Mouse (Mus musculus): Measurements from ENCODE around the gene Usp15. TPM values are rescaled to one million over a fixed set of nuclear protein-coding genes. Genes with fewer than 3 reads are reported as not detected.

The Usp15 gene
- polyA plus RNA-seq, 2 experiments = 42.7 to 73.0 TPM

GRCm38 (mm10) chr10:123147180-123147579, 49.6 kb downstream of the Usp15 start:
- Histone ChIP-seq H3K4me1 (ENCODE audit: control insufficient read depth, insufficient read depth, low read length) (peaks cover 4% of the 10 kb centered on the region; the same call in 1 of the 2 replicates), H3K36me3 (ENCODE audit: control insufficient read depth, insufficient read depth, low read length) (peaks cover 21% of the 10 kb centered on the region), H3K4me2 (replicated peaks; ENCODE audit: low read depth, low read length, severe bottlenecking) (no peak overlapping the region), H3K4me3 (replicated peaks; ENCODE audit: low read length) (no peak overlapping the region), H3K9ac (ENCODE audit: low read depth, low read length, severe bottlenecking) (no peak overlapping the region), H3K27ac (replicated peaks; ENCODE audit: low read depth, low read length) (no peak overlapping the region), H3K9me3 (ENCODE audit: control insufficient read depth, low read length) (no peaks in the 10 kb centered on the region), H3K27me3 (ENCODE audit: control insufficient read depth, insufficient read depth, low read length) (no peaks in the 10 kb centered on the region)
- peak; percentile 61 for DNase-seq (ENCODE audit: low spot score)
- TF ChIP-seq POLR2A (IDR thresholded peaks at IDR 0.05; ENCODE audit: borderline replicate concordance, extremely low read depth, insufficient read depth, insufficient read length) = no peak
- peak; percentile 89 for ATAC-seq (ENCODE audit: low FRiP score, low read depth)
- 48% methylated on average over 6 of the region's 6 CpGs for WGBS

- Histone ChIP-seq H3K4me1 (ENCODE audit: control insufficient read depth, insufficient read depth, low read length) (peaks cover 4% of the 10 kb centered on the region; the same call in 1 of the 2 replicates), H3K4me3 (replicated peaks; ENCODE audit: low read length) (no peak overlapping the region), H3K9me3 (ENCODE audit: control insufficient read depth, low read length) (no peaks in the 10 kb centered on the region), H3K4me2 (replicated peaks; ENCODE audit: low read depth, low read length, severe bottlenecking) (no peak overlapping the region), H3K36me3 (ENCODE audit: control insufficient read depth, insufficient read depth, low read length) (peaks cover 20% of the 10 kb centered on the region), H3K27me3 (ENCODE audit: control insufficient read depth, insufficient read depth, low read length) (no peaks in the 10 kb centered on the region), H3K9ac (ENCODE audit: low read depth, low read length, severe bottlenecking) (no peak overlapping the region), H3K27ac (replicated peaks; ENCODE audit: low read depth, low read length) (no peak overlapping the region)
- 77% methylated on average over 2 of the region's 2 CpGs for WGBS
- no peak for DNase-seq (ENCODE audit: low spot score)
- no peak for TF ChIP-seq POLR2A (IDR thresholded peaks at IDR 0.05; ENCODE audit: borderline replicate concordance, extremely low read depth, insufficient read depth, insufficient read length)
- no peak for ATAC-seq (ENCODE audit: low FRiP score, low read depth)
These were observed 50.4 kb downstream of the Usp15 start for GRCm38 (mm10) chr10:123146349-123146748.

- no peak for TF ChIP-seq POLR2A (IDR thresholded peaks at IDR 0.05; ENCODE audit: borderline replicate concordance, extremely low read depth, insufficient read depth, insufficient read length)
- peaks cover 28% of the 10 kb centered on the region for H3K36me3 ChIP-seq (ENCODE audit: control insufficient read depth, insufficient read depth, low read length)
- no peak overlapping the region for H3K27ac ChIP-seq (replicated peaks; ENCODE audit: low read depth, low read length)
These were observed 52.5 kb downstream of the Usp15 start for GRCm38 (mm10) chr10:123144256-123144655.

GRCm38 (mm10) chr10:123142395-123143050, 54.3 kb downstream of the Usp15 start:
- no peak overlapping the region for H3K9ac ChIP-seq (ENCODE audit: low read depth, low read length, severe bottlenecking)
- no peaks in the 10 kb centered on the region for H3K27me3 ChIP-seq (ENCODE audit: control insufficient read depth, insufficient read depth, low read length)
- no peak overlapping the region for H3K4me2 ChIP-seq (replicated peaks; ENCODE audit: low read depth, low read length, severe bottlenecking)
- no peaks in the 10 kb centered on the region for H3K4me1 ChIP-seq (ENCODE audit: control insufficient read depth, insufficient read depth, low read length)
- H3K27ac ChIP-seq (replicated peaks; ENCODE audit: low read depth, low read length) = no peak overlapping the region
- WGBS = 94% methylated on average over 5 of the region's 5 CpGs
- H3K4me3 ChIP-seq (replicated peaks; ENCODE audit: low read length) = no peak overlapping the region
- no peaks in the 10 kb centered on the region for H3K9me3 ChIP-seq (ENCODE audit: control insufficient read depth, low read length)
- no peak for TF ChIP-seq POLR2A (IDR thresholded peaks at IDR 0.05; ENCODE audit: borderline replicate concordance, extremely low read depth, insufficient read depth, insufficient read length)
- no peak for ATAC-seq (ENCODE audit: low FRiP score, low read depth)
- peaks cover 28% of the 10 kb centered on the region for H3K36me3 ChIP-seq (ENCODE audit: control insufficient read depth, insufficient read depth, low read length)
- no peak for DNase-seq (ENCODE audit: low spot score)

More at GRCm38 (mm10) chr10:123144256-123144655, 52.5 kb downstream of the Usp15 start:
- Histone ChIP-seq H3K4me1 (ENCODE audit: control insufficient read depth, insufficient read depth, low read length) (peaks cover 4% of the 10 kb centered on the region; the same call in 1 of the 2 replicates), H3K4me3 (replicated peaks; ENCODE audit: low read length) (no peak overlapping the region), H3K27me3 (ENCODE audit: control insufficient read depth, insufficient read depth, low read length) (no peaks in the 10 kb centered on the region), H3K9me3 (ENCODE audit: control insufficient read depth, low read length) (no peaks in the 10 kb centered on the region), H3K9ac (ENCODE audit: low read depth, low read length, severe bottlenecking) (no peak overlapping the region), H3K4me2 (replicated peaks; ENCODE audit: low read depth, low read length, severe bottlenecking) (no peak overlapping the region)
- DNase-seq (ENCODE audit: low spot score) (no peak), ATAC-seq (ENCODE audit: low FRiP score, low read depth) (no peak)
- WGBS = 92% methylated on average over 8 of the region's 8 CpGs

- 68% methylated on average over 10 of the region's 10 CpGs for WGBS
- H3K4me2 ChIP-seq (replicated peaks; ENCODE audit: low read depth, low read length, severe bottlenecking) = no peak overlapping the region
- DNase-seq (ENCODE audit: low spot score) = no peak
- peaks cover 3% of the 10 kb centered on the region; the same call in 1 of the 2 replicates for H3K4me1 ChIP-seq (ENCODE audit: control insufficient read depth, insufficient read depth, low read length)
- no peak for TF ChIP-seq POLR2A (IDR thresholded peaks at IDR 0.05; ENCODE audit: borderline replicate concordance, extremely low read depth, insufficient read depth, insufficient read length)
- peaks cover 26% of the 10 kb centered on the region for H3K36me3 ChIP-seq (ENCODE audit: control insufficient read depth, insufficient read depth, low read length)
- no peaks in the 10 kb centered on the region for H3K27me3 ChIP-seq (ENCODE audit: control insufficient read depth, insufficient read depth, low read length)
- H3K9ac ChIP-seq (ENCODE audit: low read depth, low read length, severe bottlenecking) = no peak overlapping the region
- no peaks in the 10 kb centered on the region for H3K9me3 ChIP-seq (ENCODE audit: control insufficient read depth, low read length)
- no peak for ATAC-seq (ENCODE audit: low FRiP score, low read depth)
- no peak overlapping the region for H3K27ac ChIP-seq (replicated peaks; ENCODE audit: low read depth, low read length)
- H3K4me3 ChIP-seq (replicated peaks; ENCODE audit: low read length) = no peak overlapping the region
These were observed 61.0 kb downstream of the Usp15 start for GRCm38 (mm10) chr10:123135818-123136217.

All from limb, embryonic 14.5 days (tissue).